Mouse (Mus musculus) CH12.LX (cell line): Measurements from ENCODE around the gene Tcp1.

ENCODE experiments used
- CHD2 ChIP-seq: IDR thresholded peaks from 2 replicates; pipeline ENCODE4 v1.6.1; 2011; ENCODE audit warnings: low read length, improper control_type of control experiment
- CTCF ChIP-seq, 2 experiments: IDR thresholded peaks in 1 of 2; conservative IDR thresholded peaks in 1 of 2; 2 replicates each; pipeline ENCODE4 v1.5.1; 2011 to 2012; ENCODE audit warnings: low read depth in 2 of 2, low read length in 2 of 2, improper control_type of control experiment in 1 of 2, inconsistent platforms in 1 of 2, mild to moderate bottlenecking in 1 of 2, moderate library complexity in 1 of 2
- ELF1 ChIP-seq: IDR thresholded peaks from 2 replicates; pipeline ENCODE4 v1.6.1; 2014; ENCODE audit warnings: low read depth, mild to moderate bottlenecking, inconsistent platforms, low read length, improper control_type of control experiment
- EP300 ChIP-seq: IDR thresholded peaks from 2 replicates; pipeline ENCODE4 v1.6.1; 2011; ENCODE audit warnings: low read length, improper control_type of control experiment
- JUND ChIP-seq: conservative IDR thresholded peaks from 2 replicates; pipeline ENCODE4 v1.6.1; 2011; ENCODE audit warnings: low read depth, low read length, improper control_type of control experiment
- POLR2A ChIP-seq: IDR thresholded peaks from 2 replicates; pipeline ENCODE4 v1.6.1; 2011; ENCODE audit warnings: low read depth, mild to moderate bottlenecking, improper control_type of control experiment, low read length
- POLR2AphosphoS2 ChIP-seq: IDR thresholded peaks from 2 replicates; pipeline ENCODE4 v1.6.1; 2011; ENCODE audit warnings: low read depth, low read length, improper control_type of control experiment
- TCF12 ChIP-seq: IDR thresholded peaks from 2 replicates; pipeline ENCODE4 v1.6.1; 2014; ENCODE audit warnings: low read depth, mild to moderate bottlenecking, inconsistent platforms, low read length, improper control_type of control experiment
- USF1 ChIP-seq: IDR thresholded peaks from 2 replicates; pipeline ENCODE4 v1.6.1; 2014; ENCODE audit warnings: low read depth, mild to moderate bottlenecking, inconsistent platforms, low read length, improper control_type of control experiment
- USF2 ChIP-seq: conservative IDR thresholded peaks from 2 replicates; pipeline ENCODE4 v1.6.1; 2011; ENCODE audit warnings: low read depth, low read length, improper control_type of control experiment

DNA sequence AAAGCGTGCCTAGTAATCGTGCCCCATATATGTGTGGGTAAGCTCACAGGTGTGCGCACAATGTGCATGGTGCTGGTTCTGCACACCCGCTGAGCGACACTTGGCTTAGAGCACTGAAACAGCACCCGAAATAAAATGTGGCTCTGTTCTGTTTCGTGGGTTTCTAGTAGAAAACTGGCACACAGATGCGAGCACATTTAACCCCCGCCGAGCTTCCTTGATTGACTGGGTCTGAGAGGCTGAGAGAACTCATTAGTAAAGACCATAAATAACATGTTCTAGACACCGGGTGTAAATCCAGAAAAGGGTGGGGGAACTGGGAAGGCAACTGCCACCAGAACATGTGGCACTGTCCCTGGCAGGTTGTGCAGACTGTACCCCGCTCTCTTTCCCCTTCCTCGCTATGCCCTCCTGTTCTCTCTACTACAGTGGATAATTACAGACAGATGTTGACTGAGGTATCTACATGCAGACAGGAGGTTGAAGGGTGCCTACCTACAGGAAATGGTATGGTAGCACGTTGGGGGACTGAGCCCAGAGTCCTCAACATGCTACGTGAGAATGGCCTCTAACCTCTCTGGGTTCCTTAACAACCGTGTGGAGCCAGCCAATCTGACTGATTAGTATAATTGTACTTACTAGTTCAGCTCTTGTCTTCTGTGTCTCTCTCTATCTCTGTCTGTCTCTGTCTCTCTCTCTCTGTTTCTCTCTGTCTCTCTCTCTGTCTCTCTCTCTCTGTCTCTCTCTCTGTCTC, 43.0 kb upstream of the Tcp1 start:
- no peak for TF ChIP-seq TCF12
- TF ChIP-seq CTCF (conservative IDR thresholded peaks at IDR 0.05 in 1 of 2, IDR thresholded peaks at IDR 0.05 in 1 of 2; ENCODE audit: low read depth in 2 of 2, low read length in 2 of 2): no peak
- no peak for TF ChIP-seq USF2
- TF ChIP-seq POLR2A: no peak
- TF ChIP-seq POLR2AphosphoS2: no peak
- TF ChIP-seq USF1: no peak
- TF ChIP-seq EP300: no peak
- TF ChIP-seq CHD2: no peak
- no peak for TF ChIP-seq ELF1
- TF ChIP-seq JUND: no peak
